Mouse (Mus musculus) left cerebral cortex, postnatal 10 days (tissue): Measurements from ENCODE around the gene Imp3. TPM values are rescaled to one million over a fixed set of nuclear protein-coding genes. Genes with fewer than 3 reads are reported as not detected.
"Not testable (repeated sequence)": the region's sequence is repeated elsewhere in the genome, so short reads cannot be mapped to it uniquely, and the experiment has no call there.

Source experiments
- DNase-seq, 2 experiments: peaks; one replicate each; pipeline ENCODE4 v3.0.0; 2021 to 2022; ENCODE audit warnings: low spot score in 2 of 2, mixed read lengths in 1 of 2; ENCODE audit errors: extremely low spot score in 1 of 2
- intact Hi-C: fragments of 180-260 bp; cut with DNase I; formaldehyde crosslinking; loops from one replicate; pipeline ENCODE4 v1.15.1; 2025
- total RNA-seq, 2 experiments: library from RNA; stranded (reverse); gene quantifications; 2 replicates each; pipeline ENCODE4 v1.2.3; 2021

Imp3 gene
- 10 to 100 TPM; 49.0 to 55.8 TPM for total RNA-seq

DNA sequence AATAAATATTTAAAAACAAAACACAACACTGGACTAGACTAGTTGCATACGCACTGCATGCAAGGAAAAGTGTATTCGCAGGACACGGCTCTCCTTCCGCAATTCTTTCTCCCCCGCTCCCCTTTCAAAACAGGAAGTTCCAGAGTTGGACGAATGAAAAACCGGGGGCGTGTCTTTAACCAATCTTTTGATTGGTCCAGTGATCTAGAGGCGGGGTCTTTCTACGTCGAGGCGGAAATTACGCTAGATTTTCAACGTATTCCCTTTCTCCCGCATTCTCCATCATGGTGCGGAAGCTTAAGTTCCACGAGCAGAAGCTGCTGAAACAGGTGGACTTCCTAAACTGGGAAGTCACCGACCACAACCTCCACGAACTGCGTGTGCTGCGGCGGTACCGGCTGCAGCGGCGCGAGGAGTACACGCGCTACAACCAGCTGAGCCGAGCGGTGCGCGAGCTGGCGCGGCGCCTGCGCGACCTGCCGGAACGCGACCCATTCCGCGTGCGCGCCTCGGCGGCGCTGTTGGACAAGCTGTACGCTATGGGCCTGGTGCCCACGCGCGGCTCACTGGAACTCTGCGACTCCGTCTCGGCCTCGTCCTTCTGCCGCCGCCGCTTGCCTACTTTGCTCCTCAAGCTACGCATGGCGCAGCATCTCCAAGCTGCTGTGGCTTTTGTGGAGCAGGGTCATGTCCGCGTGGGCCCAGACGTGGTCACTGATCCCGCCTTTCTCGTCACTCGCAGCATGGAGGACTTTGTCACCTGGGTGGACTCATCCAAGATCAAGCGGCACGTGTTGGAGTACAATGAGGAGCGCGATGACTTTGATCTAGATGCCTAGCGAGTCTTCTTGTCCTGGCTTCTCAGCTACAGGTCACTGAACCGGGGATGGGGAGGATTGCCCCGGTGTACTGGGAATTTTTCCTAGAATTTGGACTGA lies at the start of gene Imp3:
Gene Imp3, plus strand, starts transcription at position 253 of the 938 bp plus-strand sequence.
- intact Hi-C loops, result no loop called here
- peak; percentile 91 to 92 for DNase-seq

DNA sequence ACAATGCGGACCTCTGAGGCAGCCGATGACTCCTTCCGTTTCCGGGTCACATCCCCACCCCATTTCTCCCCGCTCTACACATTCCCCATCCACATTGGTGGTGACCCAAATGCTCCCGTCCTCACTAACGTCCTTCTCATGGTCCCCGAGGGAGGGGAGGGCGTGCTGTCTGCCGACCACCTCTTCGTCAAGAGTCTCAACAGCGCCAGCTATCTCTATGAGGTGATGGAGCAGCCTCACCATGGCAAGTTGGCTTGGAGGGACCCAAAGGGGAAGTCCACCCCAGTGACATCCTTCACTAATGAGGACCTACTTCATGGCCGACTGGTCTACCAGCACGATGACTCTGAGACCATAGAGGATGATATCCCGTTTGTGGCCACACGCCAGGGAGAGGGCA lies 49.7 kb upstream of the Imp3 start:
- intact Hi-C loops, result no loop called here
- DNase-seq, result peak in 1 of 2 experiments; percentile 55

DNA sequence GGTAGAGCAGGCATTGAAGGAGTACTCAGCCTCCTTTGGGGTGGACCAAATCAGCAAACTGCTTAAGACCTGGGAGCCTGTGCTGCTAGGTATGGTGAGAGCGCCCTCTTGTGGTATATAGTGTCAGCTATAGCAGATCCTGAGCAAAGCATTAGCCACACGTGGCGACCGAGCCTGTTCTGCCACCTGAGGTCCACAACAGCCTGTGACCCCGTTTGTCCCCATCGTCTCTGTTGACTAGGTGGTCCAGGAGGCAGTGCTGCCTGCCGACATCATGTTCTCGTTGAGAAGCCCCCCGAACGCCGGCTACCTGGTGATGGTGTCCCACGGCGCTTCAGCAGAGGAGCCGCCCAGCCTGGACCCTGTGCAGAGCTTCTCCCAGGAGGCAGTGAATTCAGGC lies 47.5 kb upstream of the Imp3 start:
- DNase-seq, result peak; percentile 80 to 81
- intact Hi-C loops, result loop anchor here (2.0 to 5.0 kb wide), 2 partner anchors 37 to 47 kb away; partner anchors contain the start of gene Snx33

DNA sequence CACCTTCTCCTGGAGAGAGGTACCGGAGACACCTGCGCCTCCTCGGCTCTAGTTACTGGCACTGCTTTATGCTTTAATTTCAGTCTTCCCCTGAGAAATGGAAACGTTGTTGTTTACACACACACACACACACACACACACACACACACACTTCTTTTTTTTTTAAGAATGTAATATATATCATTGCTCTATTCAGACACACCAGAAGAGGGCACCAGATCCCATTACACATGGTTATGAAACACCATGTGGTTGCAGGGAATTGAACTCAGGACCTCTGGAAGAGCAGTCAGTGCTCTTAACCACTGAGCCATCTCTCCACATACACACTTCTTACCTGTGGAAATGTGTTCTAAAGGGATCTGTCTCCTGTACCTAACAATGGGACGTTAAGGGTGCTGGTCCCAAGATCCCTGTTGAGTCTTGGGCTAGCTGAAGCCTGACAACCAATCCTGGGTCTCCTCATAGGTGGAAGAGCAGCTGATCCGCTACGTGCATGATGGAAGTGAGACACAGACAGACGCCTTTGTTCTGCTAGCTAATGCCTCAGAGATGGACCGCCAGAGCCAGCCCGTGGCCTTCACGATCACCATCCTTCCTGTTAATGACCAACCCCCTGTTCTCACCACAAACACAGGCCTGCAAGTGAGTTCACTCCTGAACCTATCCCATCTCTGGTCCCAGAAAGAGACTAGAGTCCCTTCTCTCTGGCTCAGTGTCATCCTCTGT lies 46.6 kb upstream of the Imp3 start:
- intact Hi-C loops, result loop anchor here (5.0 kb wide), 1 partner anchor 37 kb away; the partner anchor contains the start of gene Snx33
- no peak for DNase-seq

DNA sequence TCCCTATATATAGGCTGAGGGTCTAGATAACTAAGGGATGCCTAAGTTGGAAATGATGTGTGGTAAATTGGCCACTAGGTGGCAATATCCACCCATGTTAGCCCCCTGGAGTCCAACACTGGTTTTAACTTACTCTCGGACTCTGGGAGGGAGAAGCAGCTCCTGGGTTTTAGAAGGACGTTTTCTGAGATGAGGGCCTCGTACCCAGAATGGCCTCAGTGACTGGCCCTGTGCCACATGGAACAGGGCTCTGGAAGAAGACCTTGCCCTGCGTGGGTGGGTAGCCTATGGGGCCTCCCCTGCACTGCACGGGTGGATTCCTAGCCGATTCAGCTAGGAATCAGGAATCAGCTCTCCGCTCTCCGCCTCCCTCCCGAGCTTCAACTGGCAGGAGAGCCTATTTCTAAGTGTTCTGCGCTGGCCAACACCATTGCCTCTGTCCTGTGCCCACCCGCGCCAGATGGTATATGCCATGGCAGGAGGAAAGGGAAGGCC lies 45.7 kb upstream of the Imp3 start:
- intact Hi-C loops, result loop anchor here (5.0 kb wide), 1 partner anchor 36 kb away; the partner anchor contains the start of gene Snx33

DNA sequence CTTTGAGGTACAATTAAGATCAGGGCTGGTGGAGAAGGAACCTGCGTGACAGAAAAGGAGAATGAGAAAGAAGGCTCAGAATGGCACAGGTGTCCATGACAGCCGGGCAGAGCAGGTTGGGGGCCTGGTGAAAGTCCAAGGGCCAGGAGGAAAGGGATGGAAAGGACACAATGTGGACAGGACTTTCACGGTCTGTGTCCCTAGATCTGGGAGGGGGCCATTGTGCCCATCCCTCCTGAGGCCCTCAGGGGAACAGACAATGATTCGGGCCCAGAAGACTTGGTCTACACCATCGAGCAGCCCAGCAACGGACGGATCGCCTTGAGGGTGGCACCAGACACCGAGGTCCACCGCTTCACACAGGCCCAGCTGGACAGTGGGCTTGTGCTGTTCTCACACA lies 45.2 kb upstream of the Imp3 start:
- intact Hi-C loops, result loop anchor here (5.0 kb wide), 1 partner anchor 35 kb away; the partner anchor contains the start of gene Snx33

More for the DNA sequence above, 45.7 kb upstream of the Imp3 start:
- DNase-seq, result peak; percentile 72 to 83

DNA sequence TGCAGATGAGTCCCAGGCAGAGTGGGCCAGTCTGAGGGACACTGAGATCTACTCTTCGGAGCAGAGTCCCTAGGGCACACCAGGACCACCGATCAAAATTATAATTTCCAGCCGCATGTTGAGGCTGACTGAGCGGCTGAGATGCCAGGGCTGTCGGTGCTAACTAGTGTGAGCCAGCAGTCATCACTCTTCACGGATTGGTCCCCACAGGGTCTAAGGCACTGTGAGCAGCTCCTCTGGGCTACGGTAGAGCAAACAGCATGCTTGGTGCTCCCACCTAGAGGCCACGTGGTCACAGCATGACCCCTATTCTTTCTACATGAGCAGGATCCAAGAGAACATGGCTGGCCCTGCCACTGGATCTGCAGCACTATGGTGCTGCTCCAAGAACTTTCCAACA lies 44.0 kb upstream of the Imp3 start:
- intact Hi-C loops, result loop anchor here (5.0 kb wide), 1 partner anchor 34 kb away; the partner anchor contains the start of gene Snx33
- no peak for DNase-seq

More for the DNA sequence above, 45.2 kb upstream of the Imp3 start:
- DNase-seq, result no peak

DNA sequence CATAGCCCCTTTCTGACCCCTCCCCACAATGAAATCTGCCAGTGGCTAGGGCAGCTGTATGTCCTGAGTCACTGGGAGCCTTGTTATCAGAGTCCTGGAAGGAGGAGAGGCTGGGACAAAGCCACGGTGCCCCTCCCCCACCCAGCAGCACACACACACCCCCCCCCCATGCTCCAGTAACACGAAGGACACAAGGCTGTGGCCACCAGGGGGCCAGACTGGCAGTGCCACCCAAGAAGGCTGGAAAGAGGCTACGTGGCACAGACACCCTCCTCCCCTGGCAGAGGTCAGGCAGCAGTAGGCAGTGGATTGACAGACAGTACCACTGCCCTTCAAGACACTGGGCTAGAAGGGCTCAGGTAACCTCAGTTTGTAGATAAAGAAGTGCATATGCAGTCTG lies 43.3 kb upstream of the Imp3 start:
- intact Hi-C loops, result loop anchor here (5.0 kb wide), 1 partner anchor 33 kb away; the partner anchor contains the start of gene Snx33
- DNase-seq, result peak in 1 of 2 experiments; percentile 74

DNA sequence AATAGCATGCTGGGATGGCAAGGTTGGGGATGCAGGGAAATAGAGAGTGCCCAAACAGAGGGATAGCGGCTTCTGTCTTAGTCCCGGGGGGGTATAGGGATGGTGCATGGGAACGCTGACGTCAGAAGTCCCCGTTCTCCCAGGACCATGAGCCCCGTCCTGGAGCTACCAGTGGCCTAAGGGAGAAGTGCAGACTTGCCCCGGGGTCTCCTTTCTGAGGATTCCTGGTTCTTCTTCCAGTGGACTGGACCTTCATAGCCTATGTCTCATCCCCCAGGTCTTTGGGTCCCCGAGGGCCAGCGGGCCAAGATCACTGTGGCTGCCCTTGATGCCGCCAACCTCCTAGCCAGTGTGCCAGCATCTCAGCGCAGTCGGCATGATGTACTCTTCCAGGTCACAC lies 40.5 kb upstream of the Imp3 start:
- intact Hi-C loops, result no loop called here
- DNase-seq, result no peak

DNA sequence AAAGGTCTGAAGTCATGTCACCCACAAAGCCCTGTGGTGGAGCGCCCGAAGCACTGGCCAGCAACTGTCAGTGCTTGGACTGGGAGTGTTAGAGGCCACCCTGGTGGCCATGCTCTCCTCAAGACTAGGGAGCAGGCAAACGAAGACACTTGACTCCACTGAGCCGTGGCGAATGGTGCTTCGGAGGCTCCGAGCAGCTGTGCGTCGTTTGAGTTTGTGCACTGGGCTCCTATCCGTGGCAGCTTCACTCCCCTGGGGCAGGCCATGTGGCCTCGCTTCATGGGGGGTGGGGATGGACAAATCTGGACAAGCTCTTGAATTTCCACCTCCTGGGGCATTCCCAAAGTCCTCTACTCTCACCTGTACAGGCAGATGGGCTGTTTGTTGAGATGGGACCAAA lies 37.9 kb upstream of the Imp3 start:
- intact Hi-C loops, result no loop called here
- DNase-seq, result no peak

DNA sequence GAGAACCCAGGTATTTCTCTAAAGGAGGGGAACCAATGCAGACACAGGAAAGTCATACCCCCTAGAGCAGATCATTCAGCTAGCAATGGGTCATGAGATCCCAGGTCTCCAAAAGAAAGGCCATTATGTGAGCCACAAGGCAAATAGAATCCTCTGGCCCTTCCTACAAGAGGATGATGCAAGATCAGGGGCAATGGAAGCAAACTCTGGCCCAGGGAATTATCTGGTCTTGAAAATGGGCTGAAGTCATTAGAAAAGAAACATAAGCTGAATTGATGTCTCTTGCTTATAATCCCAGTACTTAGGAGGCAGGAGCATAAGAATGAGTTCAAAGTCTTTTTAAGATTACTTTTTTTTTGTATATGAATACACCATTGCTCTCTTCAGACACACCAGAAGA lies 37.2 kb upstream of the Imp3 start:
- intact Hi-C loops, result no loop called here
- DNase-seq, result no peak

DNA sequence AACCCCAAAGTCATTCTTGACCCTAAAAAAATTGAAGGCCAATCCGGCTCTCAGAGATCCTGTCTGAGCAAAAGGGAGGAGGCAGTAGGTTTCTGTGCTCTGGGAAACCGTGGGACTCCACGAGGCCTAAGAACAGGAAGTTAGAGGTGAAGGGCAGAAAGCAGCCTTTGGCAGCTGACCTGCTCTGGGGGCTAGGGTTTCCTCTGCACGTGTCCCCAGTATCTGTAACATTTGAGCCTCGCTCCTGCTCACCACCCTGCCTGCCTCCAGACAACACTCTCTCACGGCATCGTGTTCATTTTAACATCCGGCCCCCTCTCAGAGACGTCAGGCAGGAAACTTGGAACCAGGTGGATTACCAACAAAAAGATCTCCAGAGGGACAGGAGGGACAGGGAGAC lies 36.7 kb upstream of the Imp3 start:
- intact Hi-C loops, result no loop called here
- no peak for DNase-seq

DNA sequence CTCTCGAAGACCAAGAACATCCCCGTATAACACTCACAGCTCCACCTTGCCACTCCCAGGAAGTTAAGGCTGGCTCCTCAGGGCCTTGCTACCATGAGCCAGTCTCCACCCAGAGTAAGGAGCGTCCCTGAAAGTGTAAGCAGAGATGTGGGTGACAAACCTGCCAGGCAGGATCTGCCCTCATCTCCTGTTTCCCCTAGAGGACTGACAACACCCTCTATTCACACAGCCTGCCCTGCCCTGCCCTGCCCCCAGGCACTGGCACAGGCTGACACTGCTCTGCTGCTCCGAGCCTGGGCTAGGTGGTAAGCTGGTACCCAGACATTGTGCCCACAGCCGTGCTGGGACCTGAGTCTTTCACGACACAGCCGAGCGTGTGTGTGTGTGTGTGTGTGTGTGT lies 36.1 kb upstream of the Imp3 start:
- peak in 1 of 2 experiments; percentile 37 for DNase-seq
- intact Hi-C loops, result no loop called here

DNA sequence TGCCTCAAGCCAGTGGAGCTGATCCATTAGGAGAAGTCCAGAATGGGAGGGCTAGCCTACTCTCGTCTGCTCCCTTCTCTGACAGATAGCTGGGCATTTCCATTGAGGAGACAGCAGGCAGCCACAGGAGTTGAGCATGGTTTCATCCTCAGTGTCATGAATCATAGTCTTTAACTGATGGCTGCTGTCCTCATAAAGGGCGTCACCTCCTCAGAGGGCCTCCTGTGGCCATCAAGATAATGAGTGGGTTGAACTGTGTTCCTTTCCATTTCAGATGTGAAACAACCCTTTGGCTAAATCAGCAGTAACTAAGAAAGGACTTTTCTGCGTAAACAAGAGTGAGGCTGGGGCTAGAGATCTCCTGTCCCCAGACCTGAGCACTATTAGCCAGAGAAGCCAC lies 33.6 kb upstream of the Imp3 start:
- no peak for DNase-seq
- intact Hi-C loops, result no loop called here

DNA sequence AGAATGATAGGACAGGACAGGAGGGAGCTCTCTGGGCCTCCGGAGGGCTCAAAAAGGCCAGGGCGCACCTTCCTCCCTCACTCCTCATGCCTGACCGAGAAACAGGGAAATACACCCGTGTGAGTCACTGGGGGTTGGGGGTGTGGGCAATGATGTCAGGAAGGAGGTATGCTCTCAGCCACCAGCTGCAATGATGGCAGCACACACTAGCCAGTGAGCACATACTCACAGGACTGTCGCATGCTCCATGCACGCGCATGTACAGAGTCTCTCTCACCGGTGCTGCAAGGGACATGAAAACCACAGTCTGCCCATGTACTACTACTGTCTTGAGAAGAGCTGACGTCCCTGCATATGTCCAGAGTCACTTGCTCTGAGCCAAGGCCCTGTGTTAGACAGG lies 29.7 kb upstream of the Imp3 start:
- DNase-seq, result no peak
- intact Hi-C loops, result no loop called here

DNA sequence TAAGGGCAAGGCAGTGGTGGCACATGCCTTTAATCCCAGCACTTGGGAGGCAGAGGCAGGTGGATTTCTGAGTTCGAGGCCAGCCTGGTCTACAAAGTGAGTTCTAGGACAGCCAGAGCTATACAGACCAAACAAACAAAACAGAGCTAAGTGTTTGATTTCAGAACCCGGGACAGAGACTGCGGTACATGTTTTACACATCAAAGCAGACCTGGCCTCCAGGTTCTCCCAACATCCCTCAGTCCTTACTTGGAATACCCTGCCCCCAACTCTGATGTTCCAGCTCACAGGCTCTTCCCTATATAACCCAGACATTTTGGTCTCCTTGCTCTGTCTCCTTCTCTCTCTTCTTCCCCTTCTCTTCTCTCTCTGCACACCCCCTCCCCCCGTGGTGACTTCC lies 27.3 kb upstream of the Imp3 start:
- intact Hi-C loops, DNase-seq: not testable (repeated sequence)

DNA sequence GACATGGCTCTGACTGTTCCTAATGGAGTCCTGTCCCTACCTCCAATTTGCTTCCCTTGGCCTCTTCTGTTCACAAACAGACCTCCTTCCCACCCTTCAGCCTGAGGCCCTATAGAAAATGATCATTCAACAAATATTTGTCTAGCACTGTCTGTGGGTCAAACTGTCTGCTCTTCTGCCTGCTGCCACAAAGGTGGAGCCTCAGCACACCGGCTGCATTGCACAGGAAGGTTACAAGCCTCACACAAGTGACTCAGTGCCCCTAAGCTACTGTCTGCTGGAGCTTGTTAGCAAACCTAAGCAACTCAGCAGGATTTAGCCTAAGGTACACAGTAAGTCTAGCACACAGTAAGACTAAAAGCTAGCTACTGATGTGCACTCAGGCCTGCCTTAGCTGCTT lies 26.3 kb upstream of the Imp3 start:
- DNase-seq, result no peak
- intact Hi-C loops, result no loop called here

DNA sequence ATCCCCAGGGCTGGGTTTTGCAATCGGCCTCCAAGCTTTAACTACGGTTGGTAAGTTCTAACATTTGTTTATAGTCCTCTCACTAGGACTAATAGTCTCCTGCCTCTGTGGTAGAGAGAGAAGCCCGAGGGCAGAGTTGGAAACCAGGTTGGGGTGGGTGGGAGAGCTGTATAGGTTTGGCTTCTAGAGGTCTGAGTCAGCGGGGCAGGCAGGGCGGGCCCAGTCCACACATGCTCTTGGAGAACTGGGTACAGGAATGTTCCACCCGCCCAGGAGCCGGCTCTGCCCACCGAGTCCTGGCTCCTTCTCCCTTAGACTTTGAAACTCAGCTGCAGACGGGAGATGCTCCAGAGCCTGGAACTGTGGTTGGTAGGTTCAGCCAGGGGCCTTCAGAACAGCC lies 23.3 kb upstream of the Imp3 start:
- intact Hi-C loops, result no loop called here

DNA sequence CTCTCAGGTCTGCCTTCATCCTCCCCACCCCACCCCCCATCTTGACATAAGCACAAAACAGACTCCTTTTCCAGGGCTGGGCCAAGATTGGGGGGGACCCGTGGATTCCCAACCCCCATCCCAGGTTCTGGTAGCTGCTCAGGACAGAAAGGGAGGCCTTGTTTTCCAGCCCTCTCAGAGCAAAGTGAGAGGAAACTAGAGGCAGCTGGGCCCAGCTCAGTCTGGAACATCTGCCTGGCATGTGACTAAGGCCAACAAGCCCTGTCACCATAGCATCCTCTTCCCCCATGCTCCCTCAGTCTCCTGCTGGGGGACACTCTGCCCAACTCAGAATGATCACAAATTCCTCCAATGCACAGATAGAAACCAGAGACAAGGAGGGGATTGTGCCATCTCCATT lies 22.2 kb upstream of the Imp3 start:
- intact Hi-C loops, result no loop called here
- DNase-seq, result peak in 1 of 2 experiments; percentile 23

More for the DNA sequence above, 23.3 kb upstream of the Imp3 start:
- DNase-seq, result no peak
